Mouse (Mus musculus) thymus, adult 2 months (tissue): ENCODE results near the gene Il4.

Experiments used
- CTCF ChIP-seq: fragments of 200-500 bp; IDR thresholded peaks from 2 replicates; pipeline ENCODE4 v1.5.1; 2012; ENCODE audit warnings: mild to moderate bottlenecking, control low read depth, low read length, moderate library complexity, borderline replicate concordance; ENCODE audit not compliant: control insufficient read depth, poor library complexity, insufficient read depth; ENCODE audit errors: extremely low read depth
- POLR2A ChIP-seq: fragments of 200-500 bp; IDR thresholded peaks from 2 replicates; pipeline ENCODE4 v1.6.1; 2012; ENCODE audit warnings: mild to moderate bottlenecking, low read length, control low read depth, moderate library complexity; ENCODE audit not compliant: control insufficient read depth, poor library complexity, insufficient read depth; ENCODE audit errors: extremely low read depth

- TF ChIP-seq CTCF (no peak), POLR2A (no peak)
These were observed 17.7 kb upstream of the Il4 start for GRCm38 (mm10) chr11:53636183-53636646.
